Mouse (Mus musculus) adrenal gland, postnatal 14 days (tissue): ENCODE data around the gene Tmem41a. TPM values are rescaled to one million over a fixed set of nuclear protein-coding genes. Genes with fewer than 3 reads are reported as not detected.

Source experiments
- DNase-seq: peaks from one replicate; pipeline ENCODE4 v3.0.0; 2021; ENCODE audit warnings: mixed read lengths
- total RNA-seq: library from RNA; stranded (reverse); gene quantifications from 2 replicates; pipeline ENCODE4 v1.2.3, GENCODE M21; 2021

Gene Tmem41a
- total RNA-seq, 1 experiment from 2014 or later = 16.7 TPM

GRCm38 (mm10) chr16:21901286-21901685, 46.1 kb downstream of the Tmem41a start:
- DNase-seq = no peak

GRCm38 (mm10) chr16:21893890-21894289, 53.5 kb downstream of the Tmem41a start:
- no peak for DNase-seq

GRCm38 (mm10) chr16:21887601-21888000, 59.8 kb downstream of the Tmem41a start:
- DNase-seq = no peak

Other genes with a start within 250 kb of the Tmem41a start
- gene Ehhadh, start 159.7 kb downstream of the Tmem41a start, total RNA-seq = 81.5 and 84.5 TPM in 2 replicates
- 0.94 and 2.0 TPM in 2 replicates for gene Map3k13, start 153.2 kb downstream of the Tmem41a start, total RNA-seq
- 0.63 and 0.75 TPM in 2 replicates for gene Liph, start 48.1 kb upstream of the Tmem41a start, total RNA-seq
- gene Senp2, start 61.9 kb upstream of the Tmem41a start, total RNA-seq = 45.2 and 47.3 TPM in 2 replicates
- 12.8 and 20.4 TPM in 2 replicates for gene Igf2bp2, start 215.7 kb upstream of the Tmem41a start, total RNA-seq